7 mouse cellular contexts compared by ENCODE assay signal in the genomic region with DNA sequence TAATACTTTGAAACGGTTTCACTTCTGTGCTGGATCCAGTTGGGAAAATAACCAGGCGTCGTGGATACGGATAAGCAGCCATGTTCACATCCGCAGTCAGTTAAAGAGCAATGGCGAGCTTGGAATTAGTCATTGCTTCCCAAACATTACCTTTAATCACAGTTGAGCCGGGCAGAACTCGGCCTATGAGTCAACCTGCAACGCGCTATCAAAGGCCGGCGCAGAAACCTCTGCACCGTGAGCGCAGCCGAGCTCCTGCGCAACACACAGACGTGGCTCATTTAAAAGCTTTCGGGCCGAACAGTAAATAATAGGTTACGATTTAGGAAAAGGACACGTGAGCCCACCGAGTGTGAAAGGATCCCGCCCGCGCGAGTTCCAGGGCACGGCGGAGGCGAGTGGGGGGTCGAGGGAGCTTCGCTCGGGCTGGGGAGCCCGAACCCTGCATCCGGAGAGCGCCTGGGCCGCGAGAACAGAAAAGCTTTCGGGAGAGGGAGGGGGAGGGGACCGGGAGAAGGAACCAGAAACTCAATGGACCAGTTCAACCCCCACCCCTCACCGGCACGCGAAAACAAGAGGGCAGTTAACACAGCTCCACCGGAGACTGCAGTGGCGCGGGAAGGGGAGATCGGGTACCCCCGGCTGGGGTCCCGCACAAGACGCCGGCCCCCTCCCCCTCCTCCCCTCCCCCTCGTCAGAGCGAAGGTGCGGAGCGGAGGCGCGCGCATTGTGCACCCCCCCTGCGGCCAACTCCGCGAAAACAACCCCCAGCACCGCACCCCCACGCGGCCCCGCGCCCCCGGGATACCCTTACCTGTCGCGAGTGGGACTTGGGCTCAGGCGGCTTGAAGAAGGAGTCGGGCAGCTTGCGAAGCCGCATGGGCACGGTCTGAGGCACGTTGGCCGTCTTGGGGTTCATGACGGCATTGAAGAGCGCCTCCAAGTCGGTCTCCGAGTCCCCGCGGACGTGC. TPM values are rescaled to one million over a fixed set of nuclear protein-coding genes. Genes with fewer than 3 reads are reported as not detected.
DNase-seq lines count a peak whose midpoint lies in the region; ATAC-seq lines count a peak whose summit lies in the region.

No protein-coding gene starts in this region.

- peak; percentile 65 for ATAC-seq in intestine, embryonic 14.5 days (replicated peaks; ENCODE audit: low FRiP score, low TSS enrichment, low read depth)
- ATAC-seq in midbrain, embryonic 11.5 days (ENCODE audit: low FRiP score) = peak; percentile 73
- peak; percentile 69 for ATAC-seq in stomach, embryonic 14.5 days (ENCODE audit: insufficient number of reproducible peaks, insufficient read depth, low FRiP score, low read depth)

- DNase-seq in adrenal gland, postnatal 10 days = peak; percentile 78
- peak; percentile 62 for DNase-seq in embryo, embryonic 10 days (ENCODE audit: low spot score)
- peak; percentile 54 for DNase-seq in gastrocnemius, postnatal 25 days
- DNase-seq in intestine, embryonic 14.5 days (ENCODE audit: low spot score) = peak; percentile 93
- DNase-seq in left cerebral cortex, postnatal 4 days = peak; percentile 45
- DNase-seq in midbrain, embryonic 11.5 days (ENCODE audit: low spot score, missing footprints) = peak; percentile 98

- peak overlapping the region; percentile 91 for H3K4me3 ChIP-seq in intestine, embryonic 14.5 days (ENCODE audit: low read depth, low read length)
- peak overlapping the region; percentile 78 for H3K4me3 ChIP-seq in midbrain, embryonic 11.5 days (ENCODE audit: low read depth, low read length)
- peak overlapping the region; percentile 90 for H3K4me3 ChIP-seq in stomach, embryonic 14.5 days (ENCODE audit: low read depth, low read length)

- H3K27ac ChIP-seq in intestine, embryonic 14.5 days (ENCODE audit: low read depth) = peak overlapping the region; percentile 98
- peak overlapping the region; percentile 87 for H3K27ac ChIP-seq in midbrain, embryonic 11.5 days (ENCODE audit: low read depth, low read length)
- peak overlapping the region; percentile 98 for H3K27ac ChIP-seq in stomach, embryonic 14.5 days (ENCODE audit: low read length)

- peaks cover 17% of the 10 kb centered on the region; the same call in 1 of the 2 replicates for H3K4me1 ChIP-seq in intestine, embryonic 14.5 days (replicated peaks; ENCODE audit: control insufficient read depth, insufficient read depth, low read length)
- H3K4me1 ChIP-seq in midbrain, embryonic 11.5 days (ENCODE audit: control insufficient read depth, insufficient read depth, low read length) = peaks cover 9% of the 10 kb centered on the region
- peaks cover 7% of the 10 kb centered on the region; the same call in 1 of the 2 replicates for H3K4me1 ChIP-seq in stomach, embryonic 14.5 days (ENCODE audit: control insufficient read depth, insufficient read depth, low read length)

- H3K9me3 ChIP-seq in intestine, embryonic 14.5 days (ENCODE audit: control insufficient read depth, low read length) = no peaks in the 10 kb centered on the region
- no peaks in the 10 kb centered on the region for H3K9me3 ChIP-seq in midbrain, embryonic 11.5 days (ENCODE audit: control insufficient read depth, low read length)
- H3K9me3 ChIP-seq in stomach, embryonic 14.5 days (ENCODE audit: control insufficient read depth, low read depth, low read length) = no peaks in the 10 kb centered on the region

- H3K36me3 ChIP-seq in intestine, embryonic 14.5 days (ENCODE audit: control insufficient read depth, insufficient read depth, low read length) = peaks cover 28% of the 10 kb centered on the region
- H3K36me3 ChIP-seq in midbrain, embryonic 11.5 days (ENCODE audit: control insufficient read depth, insufficient read depth, low read length) = no peaks in the 10 kb centered on the region
- H3K36me3 ChIP-seq in stomach, embryonic 14.5 days (ENCODE audit: control insufficient read depth, insufficient read depth, low read length) = peaks cover 21% of the 10 kb centered on the region

- H3K9ac ChIP-seq in intestine, embryonic 14.5 days (ENCODE audit: low read length) = peak overlapping the region; percentile 99
- H3K9ac ChIP-seq in midbrain, embryonic 11.5 days (ENCODE audit: low read length) = peak overlapping the region; percentile 94
- H3K9ac ChIP-seq in stomach, embryonic 14.5 days (replicated peaks; ENCODE audit: low read depth, low read length) = peak overlapping the region; percentile 98

- under 1% methylated on average over 79 of the region's 82 CpGs for WGBS in intestine, embryonic 14.5 days
- WGBS in midbrain, embryonic 11.5 days = under 1% methylated on average over 75 of the region's 82 CpGs
- under 1% methylated on average over 76 of the region's 82 CpGs for WGBS in stomach, embryonic 14.5 days

- H3K27me3 ChIP-seq in intestine, embryonic 14.5 days (replicated peaks; ENCODE audit: control insufficient read depth, insufficient read depth, low read length) = no peaks in the 10 kb centered on the region
- no peaks in the 10 kb centered on the region for H3K27me3 ChIP-seq in midbrain, embryonic 11.5 days (ENCODE audit: control insufficient read depth, insufficient read depth, low read length)
- no peaks in the 10 kb centered on the region for H3K27me3 ChIP-seq in stomach, embryonic 14.5 days (ENCODE audit: control insufficient read depth, insufficient read depth, low read length)

- intact Hi-C loops in left cerebral cortex, postnatal 4 days (cut with DNase I) = no loop called here

- H3K4me2 ChIP-seq in intestine, embryonic 14.5 days (ENCODE audit: low read length) = peak overlapping the region; percentile 80
- H3K4me2 ChIP-seq in midbrain, embryonic 11.5 days = peak overlapping the region; percentile 76
- H3K4me2 ChIP-seq in stomach, embryonic 14.5 days (replicated peaks; ENCODE audit: low read depth, low read length) = peak overlapping the region; percentile 71

RNA-seq across cellular contexts. Expression of gene Yap1, which starts 0.8 kb away (rescaled TPM):
- total RNA-seq in adrenal gland, postnatal 10 days (2021) = 10 to 100 TPM; 64.3 to 69.4 TPM
- total RNA-seq in gastrocnemius, postnatal 25 days (2021) = 10 to 100 TPM; 38.2 to 43.3 TPM
- 29.3 and 30.9 TPM in 2 replicates for polyA plus RNA-seq in intestine, embryonic 14.5 days (2014; fragmentation: Nextera tagmentation; extraction: Ambion mirVana)
- total RNA-seq in left cerebral cortex, postnatal 4 days (2021) = 10 to 100 TPM; 12.0 to 14.7 TPM
- 22.1 and 25.0 TPM in 2 replicates for polyA plus RNA-seq in midbrain, embryonic 11.5 days (2014; fragmentation: Nextera tagmentation; extraction: Ambion mirVana)
- 35.1 and 36.2 TPM in 2 replicates for polyA plus RNA-seq in stomach, embryonic 14.5 days (2014; fragmentation: Nextera tagmentation; extraction: Ambion mirVana)

RNA-seq across cellular contexts. Expression of gene Cfap300, which starts 39.0 kb away (rescaled TPM):
- 1 to 10 TPM; 4.8 to 7.1 TPM for total RNA-seq in adrenal gland, postnatal 10 days (2021)
- total RNA-seq in gastrocnemius, postnatal 25 days (2021) = under 1 TPM; 0.40 to 0.51 TPM
- 9.5 and 12.3 TPM in 2 replicates for polyA plus RNA-seq in intestine, embryonic 14.5 days (2014; fragmentation: Nextera tagmentation; extraction: Ambion mirVana)
- 10 to 100 TPM in 1 of 2 experiments, 1 to 10 TPM in 1; 8.1 to 10.8 TPM for total RNA-seq in left cerebral cortex, postnatal 4 days (2021)
- 20.6 and 20.7 TPM in 2 replicates for polyA plus RNA-seq in midbrain, embryonic 11.5 days (2014; fragmentation: Nextera tagmentation; extraction: Ambion mirVana)
- polyA plus RNA-seq in stomach, embryonic 14.5 days (2014; fragmentation: Nextera tagmentation; extraction: Ambion mirVana) = 12.0 and 13.8 TPM in 2 replicates

Comparison
In these comparisons a context has a peak if more than half of its experiments do, and no peak if none do; other contexts are left out.
1. Peak in every context shown above with its lines: DNase-seq, ATAC-seq, H3K4me3 ChIP-seq and H3K27ac ChIP-seq.
2. DNase-seq: peak in every context shown above with its lines; median percentile 98 in midbrain, embryonic 11.5 days; 93 in intestine, embryonic 14.5 days; 78 in adrenal gland, postnatal 10 days; 62 in embryo, embryonic 10 days; 54 in gastrocnemius, postnatal 25 days; 45 in left cerebral cortex, postnatal 4 days.